Mouse (Mus musculus) heart, embryonic 11.5 days (tissue): Measurements from ENCODE around the gene Zfp119b. TPM values are rescaled to one million over a fixed set of nuclear protein-coding genes. Genes with fewer than 3 reads are reported as not detected.
A peak's percentile ranks its signal among the peaks of the same experiment; 100 is the strongest.

Experiments
- ATAC-seq: fragments of 200-750 bp; cut with Nextera tagmentation; replicated peaks from 2 replicates; pipeline ENCODE4 v1.8.0; 2017; ENCODE audit warnings: moderate library complexity; ENCODE audit not compliant: insufficient number of reproducible peaks, low FRiP score, low TSS enrichment
- H3K27ac ChIP-seq: fragments of 300-500 bp; sonication (generic); 2 replicates; pipeline ENCODE4 v1.5.1; 2014; ENCODE audit warnings: mild to moderate bottlenecking, low read depth, low read length
- H3K27me3 ChIP-seq: fragments of 300-500 bp; sonication (generic); 2 replicates; pipeline ENCODE4 v1.6.1; 2014; ENCODE audit warnings: mild to moderate bottlenecking, low read length, mixed read lengths; ENCODE audit not compliant: control insufficient read depth, insufficient read depth
- H3K36me3 ChIP-seq: fragments of 300-500 bp; sonication (generic); 2 replicates; pipeline ENCODE4 v1.6.1; 2014; ENCODE audit warnings: mild to moderate bottlenecking, low read length, moderate library complexity, mixed read lengths; ENCODE audit not compliant: control insufficient read depth, insufficient read depth
- H3K4me1 ChIP-seq: fragments of 300-500 bp; sonication (generic); 2 replicates; pipeline ENCODE4 v1.6.1; 2014; ENCODE audit warnings: low read length; ENCODE audit not compliant: control insufficient read depth, insufficient read depth
- H3K4me2 ChIP-seq: fragments of 300-500 bp; sonication (generic); 2 replicates; pipeline ENCODE4 v1.6.1; 2014; ENCODE audit warnings: mild to moderate bottlenecking, moderate library complexity
- H3K4me3 ChIP-seq: fragments of 300-500 bp; sonication (generic); 2 replicates; pipeline ENCODE4 v1.5.1; 2014; ENCODE audit warnings: low read depth, low read length
- H3K9ac ChIP-seq: fragments of 300-500 bp; sonication (generic); 2 replicates; pipeline ENCODE4 v1.6.1; 2014; ENCODE audit warnings: mild to moderate bottlenecking, low read depth, low read length, moderate library complexity
- H3K9me3 ChIP-seq: fragments of 300-500 bp; sonication (generic); replicated peaks from 2 replicates; pipeline ENCODE4 v1.6.1; 2016; ENCODE audit warnings: low read length; ENCODE audit not compliant: control insufficient read depth
- WGBS: fragments of 180-500 bp; shearing (Covaris S2); extraction: QIAGEN DNeasy Blood & Tissue Kit; methylation state at CpG from one replicate; pipeline ENCODE4 v1.1.7; 2014; ENCODE audit not compliant: insufficient replicate concordance; 5-methylcytosine and 5-hydroxymethylcytosine counted together
- polyA plus RNA-seq: library from polyadenylated mRNA; unstranded; fragments of >200 nt; fragmentation: Nextera tagmentation; extraction: Ambion mirVana; gene quantifications from 2 replicates; pipeline ENCODE4 v1.2.1, GENCODE M21; 2014

Zfp119b gene
- polyA plus RNA-seq, 1 experiment from 2014 or later = 3.6 TPM

DNA sequence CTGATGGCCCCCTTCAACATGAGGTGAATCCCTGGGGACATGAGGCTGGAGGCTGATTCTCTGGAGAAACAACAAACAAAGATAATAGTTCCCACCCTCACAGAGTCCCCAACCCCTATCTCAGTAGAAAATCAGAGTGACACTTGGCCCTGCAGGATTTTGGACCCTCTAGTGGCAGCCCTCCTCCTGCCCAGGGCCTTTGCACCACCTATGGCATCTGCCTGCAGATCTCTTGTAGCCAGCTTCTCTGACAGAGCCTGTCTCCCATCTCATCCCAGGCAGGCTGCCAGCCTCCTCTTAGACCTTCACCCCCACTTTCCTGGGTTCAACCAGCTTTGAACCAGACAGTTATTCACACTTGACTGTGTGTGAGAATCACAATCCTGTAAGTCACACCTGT lies 11.5 kb upstream of the Zfp119b start:
- no peak overlapping the region for H3K4me3 ChIP-seq
- H3K27ac ChIP-seq = no peak overlapping the region

DNA sequence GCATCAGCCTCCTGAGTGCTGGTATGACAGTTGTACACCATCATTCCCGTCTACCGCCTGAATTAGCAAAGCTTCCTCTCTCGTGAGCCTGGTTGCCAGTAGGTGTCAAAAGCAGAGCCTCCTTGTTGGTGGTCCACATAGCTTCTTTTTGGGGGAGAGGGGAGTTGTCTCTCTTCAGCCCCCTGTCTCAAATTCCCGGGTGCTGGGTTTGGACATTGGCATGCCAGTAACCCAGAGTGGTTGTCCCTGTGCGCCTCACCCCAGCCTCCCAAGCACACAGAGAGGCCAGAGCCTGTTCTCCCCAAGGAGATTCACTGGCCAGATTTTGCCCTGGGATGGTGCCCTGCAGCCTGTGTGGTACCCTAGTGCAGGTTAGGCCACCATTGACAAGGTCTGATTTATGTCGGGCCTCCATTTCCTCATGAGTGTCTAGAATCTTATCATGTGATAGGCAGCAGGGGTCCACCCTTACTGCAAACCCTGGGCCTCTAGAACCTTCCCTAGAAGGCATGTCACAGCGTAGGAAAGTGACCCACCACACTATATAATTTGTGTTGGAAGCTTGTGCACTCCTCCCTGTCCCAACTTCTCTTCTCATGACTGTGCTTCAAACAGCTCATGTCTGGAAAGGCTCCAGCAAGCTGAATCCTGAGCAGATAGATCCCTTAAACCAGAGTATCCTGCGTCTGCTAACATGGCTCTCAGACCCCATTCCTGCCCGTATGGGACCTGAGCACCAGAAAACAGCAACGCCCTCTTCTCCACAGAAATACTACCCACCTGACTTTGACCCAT lies 10.8 kb upstream of the Zfp119b start:
- ATAC-seq = no peak
- peaks cover 2% of the 10 kb centered on the region; the same call in 1 of the 2 replicates for H3K36me3 ChIP-seq
- H3K9ac ChIP-seq = peak overlapping the region; percentile 28
- 71% methylated on average over 10 of the region's 10 CpGs for WGBS
- H3K4me2 ChIP-seq = peak overlapping the region; percentile 67
- peak overlapping the region; percentile 58 for H3K4me3 ChIP-seq
- H3K9me3 ChIP-seq = no peaks in the 10 kb centered on the region
- H3K27ac ChIP-seq = peak overlapping the region; percentile 16; the same call in 1 of the 2 replicates
- H3K4me1 ChIP-seq = peaks cover 13% of the 10 kb centered on the region
- peaks cover 9% of the 10 kb centered on the region; the same call in 1 of the 2 replicates for H3K27me3 ChIP-seq

More for the DNA sequence above, 11.5 kb upstream of the Zfp119b start:
- Histone ChIP-seq H3K27me3 (0 out of 2 replicates have a peak, but pooled peaks cover 3% of the 10 kb centered on the region), H3K9me3 (no peaks in the 10 kb centered on the region), H3K36me3 (peaks cover 2% of the 10 kb centered on the region; the same call in 1 of the 2 replicates), H3K9ac (no peak overlapping the region), H3K4me2 (no peak overlapping the region), H3K4me1 (peaks cover 13% of the 10 kb centered on the region)
- no peak for ATAC-seq

DNA sequence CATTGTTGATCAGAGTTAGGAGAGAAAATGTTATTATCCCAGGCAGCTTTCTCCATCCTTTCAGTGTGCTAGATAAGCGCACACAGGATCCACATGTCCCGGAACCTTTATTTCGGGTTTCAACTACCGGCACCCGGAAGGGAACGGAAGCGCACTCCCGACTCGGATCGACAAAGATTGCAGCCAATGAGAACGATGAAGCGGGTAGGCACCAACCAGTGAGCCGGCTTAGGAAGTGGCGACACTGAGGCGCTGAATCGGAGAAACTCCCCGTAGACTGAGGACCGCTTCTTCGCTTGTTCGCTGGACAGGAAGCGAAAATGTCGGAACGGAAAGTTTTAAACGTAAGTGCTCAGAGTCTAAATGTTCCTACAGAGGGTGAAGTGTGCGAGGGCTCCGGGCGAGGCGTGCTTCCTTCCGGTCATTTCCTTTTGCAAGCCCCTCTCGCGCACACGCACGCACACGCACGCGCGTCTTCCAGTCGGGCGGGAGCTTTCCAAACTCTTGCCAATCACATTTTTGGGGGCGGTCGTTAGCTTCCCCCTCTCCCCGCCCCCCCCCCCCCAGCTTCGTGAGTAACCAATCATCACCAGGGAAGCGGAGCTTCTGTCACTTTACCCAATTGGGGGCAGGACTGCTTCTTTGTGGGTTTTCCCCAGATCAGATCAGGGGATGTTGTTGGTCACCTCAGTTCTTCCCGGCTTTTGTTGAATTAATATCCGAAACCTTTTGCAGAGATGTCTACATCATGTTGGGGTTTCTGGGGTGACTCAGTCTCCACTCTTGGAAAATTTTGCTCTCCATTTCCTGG lies 9.8 kb upstream of the Zfp119b start, which contains the start of gene Yju2:
Gene Yju2, plus strand, starts transcription at position 182 of the 811 bp plus-strand sequence.
- WGBS = under 1% methylated on average over 46 of the region's 46 CpGs
- no peaks in the 10 kb centered on the region for H3K9me3 ChIP-seq
- peaks cover 2% of the 10 kb centered on the region; the same call in 1 of the 2 replicates for H3K36me3 ChIP-seq
- H3K27me3 ChIP-seq = peaks cover 19% of the 10 kb centered on the region
- H3K4me3 ChIP-seq = peak within 1 kb of the TSS; percentile 58
- peak within 1 kb of the TSS; percentile 93 for H3K27ac ChIP-seq
- peak within 1 kb of the TSS; percentile 74 for H3K4me2 ChIP-seq
- peak; percentile 89 for ATAC-seq
- peak within 1 kb of the TSS; percentile 72 for H3K9ac ChIP-seq
- peaks cover 13% of the 10 kb centered on the region for H3K4me1 ChIP-seq

DNA sequence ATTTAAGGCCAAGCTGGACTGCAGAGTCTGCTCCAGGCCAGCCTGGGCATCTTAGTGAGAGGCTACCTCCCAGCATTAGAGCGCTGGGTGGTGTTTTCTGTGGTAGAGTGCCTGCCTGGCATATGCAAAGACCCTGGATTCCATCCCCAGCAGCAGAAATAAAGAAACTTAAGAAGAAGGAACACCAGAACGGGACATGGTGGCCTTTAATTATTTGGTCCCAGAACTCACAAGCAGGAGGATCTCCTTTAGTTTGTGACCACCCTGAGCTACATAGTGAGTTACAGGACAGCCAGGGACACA lies 9.2 kb upstream of the Zfp119b start:
- peaks cover 21% of the 10 kb centered on the region for H3K27me3 ChIP-seq
- ATAC-seq = no peak
- no peaks in the 10 kb centered on the region for H3K9me3 ChIP-seq
- WGBS = 24% methylated on average over 2 of the region's 2 CpGs
- peak overlapping the region; percentile 74 for H3K4me2 ChIP-seq
- peaks cover 2% of the 10 kb centered on the region; the same call in 1 of the 2 replicates for H3K36me3 ChIP-seq
- peaks cover 13% of the 10 kb centered on the region for H3K4me1 ChIP-seq
- H3K4me3 ChIP-seq = peak overlapping the region; percentile 58
- peak overlapping the region; percentile 72 for H3K9ac ChIP-seq
- H3K27ac ChIP-seq = peak overlapping the region; percentile 93

DNA sequence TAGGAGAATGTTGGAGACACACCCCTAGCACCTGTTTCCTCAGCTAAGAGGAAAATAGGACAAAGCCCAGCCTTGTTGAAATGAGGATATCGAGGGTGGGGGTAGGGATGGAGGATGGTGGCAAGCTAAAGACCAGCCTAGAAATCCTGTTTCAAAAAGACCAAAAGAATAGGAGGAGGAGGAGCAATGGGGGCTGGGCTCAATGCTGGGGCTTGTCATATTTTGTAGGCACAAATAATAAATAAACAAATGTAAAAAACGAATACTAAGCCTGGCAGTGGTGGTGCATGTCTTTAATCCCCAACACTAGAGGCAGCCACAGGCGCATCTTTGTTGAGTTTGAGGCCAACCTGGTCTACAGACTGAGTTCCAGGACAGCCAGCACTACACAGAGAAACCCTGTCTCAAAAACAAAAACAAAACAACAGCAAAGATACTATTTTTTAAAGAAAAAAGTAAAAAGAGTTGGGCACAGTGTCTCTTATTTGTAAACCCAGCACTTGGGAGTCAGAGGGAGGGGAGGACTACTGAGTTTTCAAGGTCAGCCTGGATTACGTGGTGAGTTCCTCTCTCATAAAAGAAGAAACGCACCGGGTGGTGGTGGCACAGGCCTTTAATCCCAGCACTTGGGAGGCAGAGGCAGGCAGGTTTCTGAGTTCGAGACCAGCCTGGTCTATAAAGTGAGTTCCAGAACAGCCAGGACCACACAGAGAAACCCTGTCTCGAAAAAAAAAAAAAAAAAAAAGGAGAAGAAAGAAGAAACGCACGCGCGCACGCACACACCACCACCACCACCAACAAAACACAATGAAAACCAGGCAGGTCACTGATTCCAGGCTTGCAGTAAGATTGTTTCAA lies 8.7 kb upstream of the Zfp119b start:
- H3K27ac ChIP-seq = peak overlapping the region; percentile 93; the same call in 1 of the 2 replicates
- H3K27me3 ChIP-seq = peaks cover 21% of the 10 kb centered on the region
- no peaks in the 10 kb centered on the region for H3K9me3 ChIP-seq
- WGBS = 79% methylated on average over 13 of the region's 13 CpGs
- H3K4me1 ChIP-seq = peaks cover 13% of the 10 kb centered on the region
- H3K4me2 ChIP-seq = peak overlapping the region; percentile 74
- peak overlapping the region; percentile 72 for H3K9ac ChIP-seq
- peaks cover 2% of the 10 kb centered on the region; the same call in 1 of the 2 replicates for H3K36me3 ChIP-seq
- ATAC-seq = no peak
- H3K4me3 ChIP-seq = peak overlapping the region; percentile 58

DNA sequence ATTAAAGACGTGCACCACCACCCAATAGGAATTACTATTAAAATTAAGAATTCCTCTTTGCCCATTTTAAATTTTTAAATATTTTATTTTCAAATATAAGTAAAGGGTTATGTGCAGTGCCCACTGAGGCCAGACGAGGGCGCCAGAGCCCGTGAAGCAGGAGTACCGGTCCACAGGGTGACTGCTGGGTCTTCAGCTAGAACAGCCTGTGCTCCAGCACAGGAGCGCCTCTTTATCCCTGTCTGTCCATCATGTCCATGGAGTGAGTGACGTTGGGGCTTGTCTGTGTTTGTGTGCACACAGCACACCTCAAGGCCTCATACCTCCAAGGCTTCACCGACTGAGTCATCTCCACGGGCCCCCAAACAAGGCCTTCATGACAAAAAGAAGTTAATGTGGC lies 7.9 kb upstream of the Zfp119b start:
- 15% methylated on average over 9 of the region's 9 CpGs for WGBS
- no peak overlapping the region for H3K9ac ChIP-seq
- H3K9me3 ChIP-seq = no peaks in the 10 kb centered on the region
- H3K27ac ChIP-seq = no peak overlapping the region
- no peak overlapping the region for H3K4me2 ChIP-seq
- H3K27me3 ChIP-seq = peaks cover 21% of the 10 kb centered on the region
- no peak overlapping the region for H3K4me3 ChIP-seq
- peaks cover 13% of the 10 kb centered on the region for H3K4me1 ChIP-seq
- no peak for ATAC-seq
- H3K36me3 ChIP-seq = peaks cover 2% of the 10 kb centered on the region; the same call in 1 of the 2 replicates

DNA sequence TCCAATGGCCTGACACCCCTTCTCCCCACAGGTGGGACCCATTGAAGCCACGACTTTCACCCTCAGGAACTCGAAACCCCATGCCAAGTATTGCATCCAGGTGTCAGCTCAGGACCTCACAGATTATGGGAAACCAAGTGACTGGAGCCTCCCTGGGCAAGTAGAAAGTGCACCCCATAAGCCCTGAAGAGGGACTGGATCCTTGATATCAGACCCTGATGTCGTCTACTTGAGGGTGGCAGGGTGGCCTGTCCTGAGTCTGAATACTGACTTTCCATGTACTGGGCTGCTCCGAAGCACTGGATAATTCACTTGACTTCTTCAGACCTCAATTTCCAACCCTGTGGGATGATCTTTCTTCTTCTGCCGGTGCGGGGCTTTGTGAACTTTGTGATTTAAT lies 7.3 kb upstream of the Zfp119b start:
- H3K36me3 ChIP-seq = no peaks in the 10 kb centered on the region
- 41% methylated on average over 6 of the region's 6 CpGs for WGBS
- H3K9ac ChIP-seq = peak overlapping the region; percentile 46; the same call in 1 of the 2 replicates
- no peaks in the 10 kb centered on the region for H3K9me3 ChIP-seq
- peak overlapping the region; percentile 78 for H3K4me2 ChIP-seq
- peak overlapping the region; percentile 46 for H3K4me3 ChIP-seq
- no peak overlapping the region for H3K27ac ChIP-seq
- peaks cover 13% of the 10 kb centered on the region for H3K4me1 ChIP-seq
- ATAC-seq = no peak
- H3K27me3 ChIP-seq = peaks cover 21% of the 10 kb centered on the region

DNA sequence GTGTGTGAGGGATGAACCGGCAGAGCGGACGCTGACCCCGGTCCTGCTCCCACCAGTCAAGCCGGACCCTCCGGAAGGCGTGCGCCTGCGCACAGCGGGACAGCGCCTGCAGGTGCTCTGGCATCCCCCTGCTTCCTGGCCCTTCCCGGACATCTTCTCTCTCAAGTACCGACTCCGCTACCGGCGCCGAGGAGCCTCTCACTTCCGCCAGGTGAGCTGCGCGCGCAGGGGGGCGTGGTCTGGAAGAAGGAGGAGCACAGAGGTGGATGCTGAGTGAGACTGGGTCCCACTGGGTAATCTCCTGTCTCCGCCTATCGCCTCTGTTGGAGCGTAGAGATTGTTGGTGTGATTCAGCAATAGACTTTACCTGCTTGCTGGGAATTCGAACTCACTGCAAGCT lies 6.8 kb upstream of the Zfp119b start:
- no peak for ATAC-seq
- no peaks in the 10 kb centered on the region for H3K9me3 ChIP-seq
- H3K27me3 ChIP-seq = peaks cover 21% of the 10 kb centered on the region
- H3K9ac ChIP-seq = peak overlapping the region; percentile 46
- no peaks in the 10 kb centered on the region for H3K36me3 ChIP-seq
- no peak overlapping the region for H3K27ac ChIP-seq
- H3K4me3 ChIP-seq = peak overlapping the region; percentile 46
- under 1% methylated on average over 26 of the region's 26 CpGs for WGBS
- H3K4me2 ChIP-seq = peak overlapping the region; percentile 78
- H3K4me1 ChIP-seq = peaks cover 13% of the 10 kb centered on the region
